Mouse (Mus musculus) megakaryocyte-erythroid progenitor cell, adult 5-6 weeks (primary cell): ENCODE measurements around the gene Rbm7. TPM values are rescaled to one million over a fixed set of nuclear protein-coding genes. Genes with fewer than 3 reads are reported as not detected.
"Not testable (repeated sequence)": the region's sequence is repeated elsewhere in the genome, so short reads cannot be mapped to it uniquely, and the experiment has no call there.

Source experiments
- ATAC-seq: replicated peaks from 2 replicates; pipeline ENCODE4 v1.8.0; 2016; ENCODE audit warnings: mild to moderate bottlenecking, inconsistent platforms; ENCODE audit not compliant: severe bottlenecking, poor library complexity, low FRiP score, low TSS enrichment
- total RNA-seq, 2 experiments: library from RNA; stranded (forward) in 1 of 2; stranded (reverse) in 1 of 2; fragments of 200-1000, 215-1000 nt in 1 of 2; fragments of >200 nt in 1 of 2; fragmentation: Nextera tagmentation in 1 of 2; gene quantifications; 2 replicates each; pipeline ENCODE4 v1.2.3; 2014 to 2017

Rbm7 gene
- total RNA-seq, 2 experiments from 2014 or later, result 82.0 to 102 TPM

- no peak for ATAC-seq
These were observed 13.6 kb downstream of the Rbm7 start for GRCm38 (mm10) chr9:48481214-48482134.

DNA sequence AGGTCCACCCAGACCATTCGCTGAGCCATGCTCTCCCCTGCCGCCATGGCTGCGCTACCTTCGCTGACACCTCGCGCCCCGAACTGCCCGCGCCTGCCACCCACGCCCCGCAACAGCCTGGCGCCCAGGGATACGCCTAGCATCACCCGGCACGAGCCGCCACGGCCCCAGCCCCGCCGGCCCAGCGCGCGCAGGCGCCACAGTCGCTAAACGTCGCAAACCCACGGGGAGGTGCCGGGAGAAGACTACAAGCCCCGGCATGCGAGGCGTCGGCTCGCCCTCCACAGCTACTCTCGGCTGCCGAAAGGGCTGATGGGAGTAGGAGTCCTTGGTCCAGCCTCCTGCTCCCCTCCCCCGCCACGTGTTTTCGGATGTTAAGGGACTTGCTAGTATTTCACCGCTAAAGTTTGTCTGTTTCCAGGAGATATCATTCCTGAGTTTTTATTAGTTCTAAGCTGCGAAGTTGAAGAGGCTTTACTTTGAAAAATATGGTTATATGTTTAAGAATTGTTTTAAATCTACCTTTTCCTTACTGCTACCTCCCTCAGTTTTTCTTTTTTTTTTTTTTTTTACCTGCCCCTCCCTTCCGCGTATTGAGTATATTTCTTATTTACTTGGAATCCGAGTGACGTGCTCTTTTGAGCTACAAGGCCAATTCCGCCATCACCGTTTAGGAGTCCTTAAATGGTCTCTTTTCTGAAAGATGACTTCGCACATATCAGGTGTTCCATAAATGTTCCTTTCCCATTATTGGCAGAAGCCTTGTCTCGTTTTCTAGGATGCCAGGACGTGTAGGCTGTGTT, 14.5 kb downstream of the Rbm7 start, which contains the start of gene Rexo2:
Gene Rexo2 (minus strand): TSS at position 213 of the 803 bp plus-strand sequence.
- ATAC-seq, result peak; percentile 94

GRCm38 (mm10) chr9:48479838-48480410, 15.2 kb downstream of the Rbm7 start:
- 0 out of 2 replicates have a peak, but pooled peaks have one; percentile 7 for ATAC-seq

DNA sequence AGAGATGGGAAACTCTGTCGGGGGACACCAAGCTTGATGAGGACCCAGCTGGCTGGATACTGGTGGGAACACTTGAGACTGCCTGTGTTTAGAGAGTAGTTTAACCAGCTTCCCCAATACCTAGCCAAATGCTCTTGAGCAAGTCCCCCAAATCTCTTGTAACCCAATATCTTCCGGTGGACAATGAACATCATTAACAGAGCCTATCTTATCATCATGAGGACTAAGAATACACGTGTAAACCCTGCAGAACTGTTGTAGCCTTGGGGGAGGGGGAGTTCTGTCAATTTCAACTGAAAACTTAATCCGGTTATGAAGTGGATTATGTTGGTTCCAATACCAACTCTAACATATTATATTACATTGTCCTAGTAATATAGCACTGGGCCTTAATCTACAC, 16.3 kb downstream of the Rbm7 start:
- no peak for ATAC-seq

DNA sequence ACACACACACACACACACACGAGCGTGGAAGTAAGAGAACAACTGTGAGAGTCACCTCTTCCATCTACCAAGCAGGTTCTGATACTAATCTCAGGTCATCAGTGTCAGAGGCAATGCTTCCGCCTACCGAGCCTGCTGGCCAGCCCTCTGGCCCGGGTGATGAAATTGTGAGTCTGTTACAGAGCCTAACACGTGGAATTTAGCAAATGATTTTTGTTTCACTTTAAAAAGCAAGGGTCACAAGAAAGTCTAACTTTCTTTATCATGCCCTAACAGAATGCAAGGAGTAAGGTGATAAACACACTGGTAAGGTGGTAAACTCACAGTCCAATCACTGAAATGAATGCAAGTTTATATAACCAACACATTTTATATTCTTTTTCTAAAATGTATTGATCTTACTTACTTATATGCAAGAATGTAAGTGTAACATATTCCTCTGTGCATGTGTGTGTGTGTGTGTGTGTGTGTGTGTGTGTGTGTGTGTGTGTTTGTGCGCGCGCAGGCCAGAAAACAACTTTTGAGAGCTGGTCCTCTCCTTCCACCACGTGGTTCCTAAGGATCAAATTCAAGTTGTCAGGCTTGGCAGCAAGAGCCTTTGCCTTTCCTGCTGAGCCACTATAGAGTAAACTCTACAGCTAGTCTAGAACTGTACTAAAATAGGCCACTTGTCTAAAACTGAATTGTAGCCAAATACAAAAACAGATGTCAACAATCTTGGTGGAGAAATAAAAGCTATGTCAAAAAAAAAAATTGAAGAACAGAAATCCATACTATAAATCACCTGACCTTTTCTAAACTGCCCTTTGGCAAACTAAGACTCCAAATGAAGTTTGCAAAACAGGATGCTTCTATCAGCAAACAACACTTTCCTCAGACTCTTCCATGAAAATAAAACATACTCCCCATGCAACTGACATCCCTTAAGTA, 18.6 kb downstream of the Rbm7 start:
- ATAC-seq, result peak; percentile 50

DNA sequence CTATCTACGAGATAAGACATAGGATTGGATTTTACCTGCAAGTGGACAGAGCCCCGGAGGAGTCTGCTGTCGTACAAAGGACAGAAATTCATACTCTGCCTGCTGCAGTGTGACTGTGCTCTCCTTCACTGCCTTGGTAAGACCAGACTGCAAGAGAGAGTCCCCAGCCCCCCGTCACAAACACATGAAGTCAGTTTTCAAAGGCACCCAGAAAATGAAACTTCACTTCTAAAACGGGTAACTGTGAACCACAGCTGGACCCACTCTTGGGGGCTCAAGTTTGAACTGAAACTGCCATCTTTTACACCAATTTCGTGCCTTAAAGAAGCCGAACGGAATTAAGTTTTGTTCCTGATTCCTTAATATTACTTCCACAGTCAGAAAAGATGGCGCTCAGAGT, 20.7 kb downstream of the Rbm7 start:
- no peak for ATAC-seq

DNA sequence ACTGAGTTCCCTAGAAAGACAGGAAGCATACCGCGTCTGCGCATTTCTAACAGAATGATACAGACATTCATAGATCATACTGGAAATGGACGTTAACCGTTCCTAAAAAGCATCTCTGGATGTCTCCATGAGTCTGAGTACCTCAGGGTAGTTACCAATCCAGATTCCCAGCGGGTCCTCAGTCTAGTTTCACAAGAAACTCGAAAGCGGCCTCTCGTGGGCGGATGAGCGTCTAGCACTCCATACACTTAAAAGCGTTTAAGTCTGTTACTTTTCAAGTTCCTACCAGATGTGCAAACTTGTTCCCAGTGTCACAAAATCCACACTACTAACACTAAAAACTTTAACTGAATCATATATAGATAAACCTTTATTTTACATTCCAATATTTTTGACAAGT, 22.0 kb downstream of the Rbm7 start:
- ATAC-seq, result no peak

- ATAC-seq, result no peak
These were observed 22.6 kb downstream of the Rbm7 start for GRCm38 (mm10) chr9:48472441-48473025.

- not testable (repeated sequence) for ATAC-seq
These were observed 27.6 kb downstream of the Rbm7 start for GRCm38 (mm10) chr9:48467471-48467870.

DNA sequence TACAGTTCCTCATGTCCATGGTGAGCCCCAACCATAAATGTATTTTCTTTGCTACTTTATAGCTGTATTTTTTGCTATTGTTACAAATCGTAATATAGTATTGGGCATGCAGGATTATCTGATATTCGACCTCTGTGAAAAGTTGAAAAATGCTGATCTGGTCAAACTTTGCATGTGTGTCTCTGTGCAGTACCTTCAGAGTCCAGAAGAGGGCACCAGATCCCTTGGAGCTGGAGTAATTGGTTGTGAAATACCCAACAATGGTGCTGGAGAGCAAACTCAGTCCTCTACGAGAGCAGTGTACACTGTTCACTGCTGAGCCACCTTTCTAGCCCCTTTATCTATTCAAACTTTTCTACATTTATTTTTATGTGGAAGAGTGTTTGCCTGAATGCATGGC, 28.3 kb downstream of the Rbm7 start:
- peak; percentile 67 for ATAC-seq

DNA sequence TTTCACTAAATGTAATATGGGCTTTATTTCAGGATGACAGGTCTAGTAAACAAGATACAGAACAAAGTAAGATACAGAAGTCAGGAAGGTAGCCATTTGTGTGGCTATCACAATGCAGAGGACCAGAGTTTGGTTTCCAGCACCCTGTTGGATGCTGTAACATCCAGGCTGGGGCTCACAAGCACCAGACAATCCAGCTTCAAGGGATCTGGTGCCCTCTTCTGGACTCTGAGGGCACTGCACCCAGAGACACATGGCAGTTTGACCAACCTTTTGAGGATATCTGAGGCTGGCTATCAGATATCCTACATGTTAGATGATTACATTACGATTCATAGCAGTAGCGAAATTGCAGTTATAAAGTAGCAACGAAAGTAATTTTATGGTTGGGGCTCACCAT, 29.4 kb downstream of the Rbm7 start:
- ATAC-seq, result 0 out of 2 replicates have a peak, but pooled peaks have one; percentile 45

DNA sequence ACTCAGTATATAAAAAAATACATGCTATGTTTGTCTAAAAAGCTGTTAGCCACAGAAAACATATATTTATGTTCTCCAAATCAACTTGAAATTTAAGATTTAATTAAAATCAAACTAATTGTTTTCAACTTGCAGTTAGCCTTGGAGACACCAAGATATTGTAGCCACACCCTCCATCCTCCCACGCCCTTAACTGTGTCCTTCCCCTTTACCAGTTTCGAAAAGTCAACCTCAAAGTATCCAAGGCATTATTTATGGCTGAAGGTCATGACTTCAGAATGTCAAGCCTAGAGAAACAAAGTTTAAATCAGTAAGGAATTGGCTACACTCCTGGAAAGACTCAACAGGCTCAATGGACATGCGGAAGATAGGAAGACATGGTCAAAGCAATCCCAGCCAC, 33.6 kb downstream of the Rbm7 start:
- ATAC-seq, result no peak

- ATAC-seq, result no peak
These were observed 34.4 kb downstream of the Rbm7 start for GRCm38 (mm10) chr9:48460720-48461119.

DNA sequence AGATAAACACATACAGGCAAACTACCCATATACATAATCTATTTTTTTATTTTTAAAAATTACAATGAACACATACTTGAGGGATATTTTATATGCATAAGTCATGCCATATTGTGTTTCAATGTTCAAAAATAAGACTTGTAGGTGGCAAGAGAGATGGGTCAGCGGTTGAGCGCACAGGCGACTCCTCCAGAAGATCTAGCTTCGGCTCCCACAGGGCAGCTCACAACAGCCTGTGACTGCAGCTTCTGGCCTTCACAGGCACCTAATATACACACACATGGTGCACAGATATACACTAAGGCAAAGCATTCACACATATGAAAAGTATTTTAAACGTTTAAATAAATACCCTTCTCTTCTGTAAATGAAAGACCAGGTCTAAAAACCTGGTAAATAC, 35.7 kb downstream of the Rbm7 start:
- ATAC-seq, result no peak

GRCm38 (mm10) chr9:48458879-48459278, 36.2 kb downstream of the Rbm7 start:
- ATAC-seq, result no peak

GRCm38 (mm10) chr9:48455961-48456360, 39.1 kb downstream of the Rbm7 start:
- no peak for ATAC-seq

- no peak for ATAC-seq
These were observed 45.0 kb downstream of the Rbm7 start for GRCm38 (mm10) chr9:48450066-48450465.

DNA sequence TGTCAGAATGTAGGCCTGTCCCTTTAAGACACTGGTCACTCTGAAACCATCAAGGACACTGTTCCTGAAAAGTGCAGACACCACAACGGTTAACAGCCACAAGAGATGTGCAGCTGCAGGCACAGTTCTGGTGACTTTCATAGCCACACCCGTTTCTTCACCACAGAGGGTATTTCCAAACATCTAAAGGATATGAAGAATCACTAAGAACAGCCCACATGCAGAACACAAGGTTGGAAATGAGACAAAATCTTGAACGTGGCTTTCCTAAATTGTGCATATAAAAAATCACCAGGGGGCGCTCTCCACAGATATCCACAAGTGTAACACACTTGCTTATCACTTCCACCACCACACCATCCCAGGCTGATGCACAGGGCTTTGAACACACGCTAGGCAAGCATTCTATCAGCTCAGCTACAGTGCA, 47.3 kb downstream of the Rbm7 start:
- peak; percentile 82 for ATAC-seq

DNA sequence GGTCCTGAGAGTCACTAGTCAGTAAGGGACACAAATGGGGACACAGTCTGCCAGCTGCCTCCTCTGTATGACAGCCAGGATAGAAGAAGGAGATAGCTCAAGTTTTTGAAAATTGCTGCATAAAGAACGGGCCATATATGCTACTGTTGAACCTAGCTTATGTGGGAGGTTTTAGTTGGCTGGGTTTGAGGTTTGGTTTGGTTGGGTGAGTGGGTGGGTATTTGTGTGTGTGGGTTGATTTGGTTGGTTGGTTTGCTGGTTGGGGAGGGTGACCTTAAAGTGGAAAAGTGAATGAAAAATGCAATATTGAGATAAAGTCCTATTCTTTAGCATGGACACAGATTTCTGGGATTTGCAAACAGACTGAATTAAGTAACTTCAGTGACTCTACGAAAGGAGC, 50.3 kb downstream of the Rbm7 start:
- ATAC-seq, result no peak
